Mouse (Mus musculus) retina, adult 2 months (tissue): ENCODE data around the gene Rbm42.
A peak's percentile ranks its signal among the peaks of the same experiment; 100 is the strongest.

Source experiments
- DNase-seq: peaks from one replicate; pipeline ENCODE4 v3.0.0-alpha.2; 2012; ENCODE audit warnings: low read depth, low spot score

The Rbm42 gene

DNA sequence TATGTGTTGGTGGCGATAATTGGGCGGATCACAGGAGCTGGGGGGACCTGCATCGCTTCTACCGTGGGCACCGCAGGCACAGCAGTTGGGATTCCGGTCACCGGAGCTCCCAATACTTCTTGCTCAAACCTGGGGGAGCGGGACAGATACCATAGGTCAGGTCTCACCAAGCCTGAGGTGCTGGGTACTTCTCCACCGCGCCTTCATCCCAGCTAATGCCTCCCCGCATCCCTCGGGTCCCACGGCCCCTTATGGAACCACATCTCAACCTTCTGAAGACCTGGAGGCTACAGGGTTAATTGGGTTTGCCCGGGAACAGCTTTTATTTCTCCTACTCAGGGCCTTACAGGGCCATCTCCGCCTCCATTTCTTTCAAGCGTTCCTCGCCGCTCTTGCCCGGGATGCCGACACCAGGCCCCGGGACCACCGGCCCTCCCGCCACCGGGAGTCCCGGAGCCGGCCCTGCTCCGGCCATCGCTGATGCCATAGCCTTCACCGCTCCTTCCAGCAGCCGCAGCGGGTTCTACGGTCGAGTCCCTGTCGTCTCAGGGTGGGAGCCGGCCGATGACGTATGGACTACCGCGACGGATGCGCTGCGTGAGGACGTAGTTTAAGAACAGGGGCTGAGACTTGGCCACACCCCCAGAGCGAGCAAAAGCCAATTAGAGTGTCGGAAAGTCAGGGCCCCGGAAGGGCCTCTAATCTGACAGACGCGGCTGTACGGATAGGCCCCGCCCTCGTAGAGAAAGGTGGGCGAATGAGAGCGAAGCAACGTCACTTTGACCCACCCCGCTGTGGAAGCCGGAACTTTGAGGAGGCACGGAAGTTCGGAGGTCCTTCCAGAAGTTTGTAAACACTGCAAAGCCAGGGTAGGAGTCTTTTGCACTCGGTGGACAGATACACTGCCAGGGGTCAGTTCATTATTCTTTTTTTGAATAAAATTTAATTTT, at the start of gene Rbm42:
Rbm42 (minus strand) TSS at position 727 of the 950 bp plus-strand sequence.
- peak; percentile 95 for DNase-seq

DNA sequence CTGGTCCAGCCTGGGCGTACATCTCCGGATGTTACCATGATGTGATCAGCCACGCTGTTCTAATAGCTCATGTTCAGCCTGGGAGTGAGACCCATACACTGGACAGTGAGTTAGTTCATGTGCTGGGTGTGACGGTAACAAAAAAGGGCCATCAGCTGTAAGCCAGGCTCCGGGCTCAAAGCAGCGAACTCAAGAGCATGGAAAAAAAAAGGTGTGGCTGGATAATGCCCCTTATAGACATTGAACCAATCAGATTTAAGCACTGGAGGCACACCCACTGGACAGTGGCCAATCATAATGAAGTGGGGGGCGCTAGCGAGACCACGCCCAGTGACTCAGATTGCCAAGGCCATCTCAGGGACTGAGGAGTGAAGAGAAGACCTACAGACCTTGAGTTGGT, 48.5 kb upstream of the Rbm42 start, which contains the start of gene 2200002J24Rik:
2200002J24Rik (plus strand) TSS at position 338 of the 400 bp plus-strand sequence.
- no peak for DNase-seq

DNA sequence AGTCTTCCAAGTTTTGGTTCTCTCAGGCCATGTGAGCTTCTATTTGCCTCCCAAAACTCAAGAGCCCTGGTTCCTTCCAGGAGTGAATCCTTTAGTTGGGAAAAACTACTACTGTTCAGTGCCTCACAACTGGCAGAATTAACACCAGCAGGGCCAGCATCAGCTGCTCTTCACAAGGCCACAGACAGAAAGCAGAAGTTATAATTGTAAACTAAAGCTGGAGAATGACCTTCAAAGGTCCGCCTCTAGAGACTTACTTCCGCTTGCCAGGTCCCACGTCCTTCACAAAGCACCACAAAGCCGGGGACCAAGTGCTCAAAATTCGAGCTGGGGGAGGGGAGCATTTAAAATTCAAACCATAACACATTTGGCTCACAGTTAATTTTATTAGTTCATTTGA, 48.0 kb upstream of the Rbm42 start:
- no peak for DNase-seq

DNA sequence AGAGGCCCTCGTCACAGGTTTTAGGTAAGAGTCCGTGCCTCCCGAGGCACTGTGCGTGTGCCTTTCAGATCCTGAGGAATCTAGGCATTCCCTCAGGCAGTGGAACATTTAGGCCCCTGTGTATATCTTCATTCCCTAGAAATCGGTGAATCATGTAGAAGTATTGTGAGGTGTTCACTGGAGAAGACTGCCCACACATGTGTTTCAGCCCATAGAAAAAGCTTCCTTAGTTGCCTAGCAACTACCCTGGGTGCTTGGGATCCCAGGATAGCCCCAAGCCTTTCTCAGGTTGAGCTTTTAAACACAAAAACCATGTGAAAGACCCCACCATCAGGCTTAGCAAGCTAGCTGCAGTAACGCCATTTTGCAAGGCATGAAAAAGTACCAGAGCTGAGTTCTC, 38.2 kb upstream of the Rbm42 start:
- DNase-seq = no peak

DNA sequence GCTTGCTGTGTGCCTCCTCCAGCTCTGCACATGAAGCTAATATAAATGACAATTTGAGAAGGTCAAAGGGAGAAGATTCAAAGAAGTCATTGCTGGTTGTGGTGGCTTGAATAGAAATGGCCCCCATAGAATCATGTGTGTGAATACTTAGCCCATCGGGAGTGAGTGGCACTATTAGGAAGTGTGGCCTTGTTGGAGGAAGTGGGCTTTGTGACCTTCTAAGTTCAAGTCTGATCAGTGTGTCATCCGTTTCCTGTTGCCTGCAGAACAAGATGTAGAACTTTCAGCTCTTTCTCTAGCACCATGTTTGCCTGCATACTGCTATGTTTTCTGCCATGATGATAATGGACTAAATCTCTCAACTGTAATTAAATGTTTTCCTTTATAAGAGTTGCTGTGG, 33.3 kb upstream of the Rbm42 start:
- no peak for DNase-seq

DNA sequence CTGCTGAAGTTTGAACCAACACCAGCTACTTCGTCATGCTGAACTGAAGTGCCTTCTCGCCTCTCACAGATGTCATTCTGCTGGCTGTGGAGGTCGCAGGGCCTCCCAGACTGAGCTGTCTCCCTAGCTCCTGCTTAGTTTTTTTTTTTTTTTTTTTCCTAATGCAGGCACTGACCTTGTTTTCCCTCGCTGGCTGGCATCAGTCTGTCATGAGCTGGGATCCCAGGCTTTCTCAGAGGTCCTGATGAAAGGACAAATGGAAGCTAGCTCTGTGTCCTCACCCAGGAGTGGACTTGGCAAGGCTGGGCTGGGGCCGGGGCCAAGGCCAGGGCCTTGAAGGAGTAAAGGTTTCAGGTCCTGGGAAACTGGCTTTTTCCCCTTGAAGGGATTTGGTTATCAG, 31.8 kb upstream of the Rbm42 start:
- DNase-seq = no peak

DNA sequence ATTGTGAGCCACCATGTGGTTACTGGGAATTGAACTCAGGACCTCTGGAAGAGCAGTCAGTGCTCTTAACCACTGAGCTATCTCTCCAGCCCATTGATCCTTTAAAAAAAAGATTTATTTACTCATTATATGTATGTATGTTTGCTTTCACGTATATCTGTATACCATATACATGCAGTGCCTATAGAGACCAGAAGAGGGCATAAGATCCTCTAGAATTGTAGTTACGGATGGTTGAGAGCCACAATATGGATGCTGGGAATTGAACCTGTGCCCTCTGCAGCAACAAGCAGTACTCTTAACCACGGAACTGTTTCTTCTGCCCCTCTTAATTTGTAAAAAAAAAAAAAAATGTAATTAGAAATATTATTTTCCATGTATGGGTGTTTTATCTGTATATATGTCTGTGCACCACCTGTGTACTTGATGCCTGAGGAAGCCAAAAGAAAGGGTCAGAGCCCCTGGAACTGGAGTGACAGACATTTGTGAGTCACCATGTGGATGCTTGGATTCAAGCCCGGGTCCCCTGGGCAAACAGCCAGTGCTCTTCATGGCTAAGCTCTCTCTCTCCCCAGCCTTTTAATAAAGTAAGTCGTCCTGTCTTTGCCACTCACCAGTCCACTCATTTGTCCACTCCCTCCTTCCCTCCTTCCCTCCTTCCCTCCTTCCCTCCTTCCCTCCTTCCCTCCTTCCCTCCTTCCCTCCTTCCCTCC, 28.3 kb upstream of the Rbm42 start:
- no peak for DNase-seq

DNA sequence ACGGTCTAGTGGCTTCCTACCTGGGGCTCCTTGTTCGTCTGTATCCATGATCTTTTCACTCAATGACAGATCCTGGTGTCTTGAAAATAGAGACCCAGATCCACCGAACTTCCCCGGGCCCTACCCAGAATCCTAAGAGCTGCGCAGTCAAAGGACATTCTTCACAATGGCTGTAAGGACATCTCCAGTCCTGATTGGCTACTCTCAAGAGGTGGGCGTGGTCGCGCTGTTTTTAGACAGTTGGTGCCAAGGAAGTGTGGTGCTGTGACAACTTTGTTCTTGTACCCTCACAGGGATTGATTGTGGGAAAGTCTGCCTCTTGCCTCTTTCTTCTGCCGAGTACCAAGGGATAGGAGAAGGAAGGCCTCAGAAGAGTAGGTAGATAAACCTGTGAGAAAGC, 21.4 kb upstream of the Rbm42 start, which contains the start of gene Pmis2:
Pmis2 (minus strand) TSS at position 126 of the 400 bp plus-strand sequence.
- DNase-seq = no peak

DNA sequence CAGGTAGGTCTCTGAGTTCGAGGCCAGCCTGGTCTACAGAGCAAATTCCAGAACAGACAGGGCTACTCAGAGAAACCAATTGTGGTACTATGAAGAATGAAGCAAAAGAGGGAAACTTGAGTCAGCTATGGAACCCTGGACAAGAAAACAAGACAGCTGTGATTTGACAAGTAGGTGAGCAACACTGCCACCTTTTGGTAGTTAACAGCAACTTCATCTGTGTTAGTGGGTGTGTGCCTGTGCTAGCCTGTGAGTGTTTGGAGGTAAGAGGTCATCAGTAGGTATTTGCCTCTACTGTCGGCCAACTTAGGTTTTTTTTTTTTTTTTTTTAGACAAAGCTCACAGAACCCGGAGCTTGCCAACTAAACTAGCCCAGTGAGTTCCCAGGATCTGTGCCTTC, 19.1 kb upstream of the Rbm42 start:
- DNase-seq = no peak

DNA sequence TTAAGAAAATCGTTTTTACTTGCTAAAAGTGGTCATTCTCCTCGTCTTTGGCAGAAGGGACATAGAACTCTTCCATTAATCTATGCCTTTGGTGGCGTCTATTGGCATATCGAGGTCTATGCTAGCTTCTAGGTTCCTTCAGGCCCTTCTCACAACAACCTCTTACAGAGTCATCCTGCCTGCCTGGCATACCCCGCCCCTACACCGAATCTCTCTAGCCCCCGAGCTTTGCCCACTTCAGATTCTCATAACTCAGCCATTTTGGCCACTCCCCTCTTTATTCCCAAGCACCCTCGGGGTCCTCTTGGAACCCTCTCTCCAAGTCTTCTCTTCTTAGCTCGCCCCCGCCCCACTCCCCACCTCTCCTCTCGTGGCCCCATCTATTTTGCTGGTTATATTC, 15.2 kb upstream of the Rbm42 start:
- no peak for DNase-seq

DNA sequence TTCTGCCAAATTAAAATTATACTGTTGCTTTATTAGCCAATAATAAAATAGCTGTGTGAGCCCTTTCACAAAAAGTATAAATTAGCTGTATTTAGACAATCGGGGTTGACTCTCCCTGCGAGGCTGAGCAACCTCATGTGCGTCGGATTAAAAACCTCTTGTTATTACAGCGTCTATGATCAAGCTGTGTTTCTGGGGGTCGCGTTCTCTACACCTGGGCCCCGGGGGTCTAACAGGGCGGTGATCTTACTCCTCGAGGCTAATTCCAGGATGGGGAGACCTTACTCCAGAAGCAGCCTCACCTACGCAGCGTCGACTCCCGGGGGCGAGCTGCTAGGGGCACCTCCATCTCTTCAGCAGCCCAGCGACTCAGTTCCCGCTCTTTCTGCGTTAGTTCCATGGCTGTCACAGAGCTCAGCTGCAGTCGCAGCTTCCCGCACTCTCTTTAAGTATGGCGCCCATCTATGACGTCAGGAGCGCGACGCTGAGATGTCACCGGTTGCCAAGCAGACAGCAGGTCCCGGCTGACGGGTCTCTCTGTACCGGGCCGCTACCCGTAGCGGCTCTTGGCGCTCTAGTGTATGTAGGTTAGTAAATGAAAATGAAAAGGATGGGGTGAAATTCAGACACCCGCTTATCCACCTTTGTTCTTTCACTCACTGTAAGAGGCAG, 14.5 kb upstream of the Rbm42 start, which contains the start of gene Haus5:
Haus5 (minus strand) TSS at position 466 of the 672 bp plus-strand sequence.
- peak; percentile 86 for DNase-seq

DNA sequence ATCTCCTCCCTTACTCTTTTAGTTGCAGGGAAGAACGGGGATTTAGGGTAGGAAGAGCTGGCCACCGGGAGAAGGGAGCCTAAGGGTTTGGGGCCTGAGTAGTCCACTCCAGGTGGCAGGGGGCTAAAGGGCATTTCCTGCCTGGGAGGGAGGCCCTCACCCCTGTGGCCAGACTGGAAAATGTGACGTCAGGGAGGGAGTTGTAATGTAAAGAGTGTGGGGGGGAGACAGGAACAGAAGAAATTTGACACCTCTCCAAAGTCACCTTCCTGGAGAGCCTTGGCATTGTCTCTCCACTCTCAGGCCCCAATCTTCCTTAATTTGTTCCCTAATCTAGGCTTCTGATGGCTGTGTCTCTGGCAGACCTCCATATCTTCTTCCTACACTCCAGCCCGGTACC, 11.0 kb downstream of the Rbm42 start:
- DNase-seq = no peak

DNA sequence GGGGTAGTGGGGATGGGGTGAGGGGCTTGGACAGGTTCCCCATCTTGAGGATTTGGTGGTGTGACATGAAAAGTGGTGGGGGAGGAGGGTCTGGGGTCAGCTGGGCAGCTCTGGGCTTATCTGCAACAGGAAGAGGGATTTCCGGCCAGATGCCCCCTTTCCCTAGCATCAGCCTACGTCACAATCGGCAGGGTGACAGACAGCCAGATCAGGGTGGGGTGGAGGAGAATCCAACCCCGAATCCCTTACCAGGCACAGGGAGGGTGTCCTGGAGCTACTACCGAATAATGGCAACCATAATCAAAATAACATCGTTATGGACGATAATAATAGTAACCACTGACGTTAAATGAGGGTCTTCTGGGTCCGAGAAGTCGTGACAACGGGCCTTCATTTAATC, 13.7 kb downstream of the Rbm42 start:
- DNase-seq = no peak

DNA sequence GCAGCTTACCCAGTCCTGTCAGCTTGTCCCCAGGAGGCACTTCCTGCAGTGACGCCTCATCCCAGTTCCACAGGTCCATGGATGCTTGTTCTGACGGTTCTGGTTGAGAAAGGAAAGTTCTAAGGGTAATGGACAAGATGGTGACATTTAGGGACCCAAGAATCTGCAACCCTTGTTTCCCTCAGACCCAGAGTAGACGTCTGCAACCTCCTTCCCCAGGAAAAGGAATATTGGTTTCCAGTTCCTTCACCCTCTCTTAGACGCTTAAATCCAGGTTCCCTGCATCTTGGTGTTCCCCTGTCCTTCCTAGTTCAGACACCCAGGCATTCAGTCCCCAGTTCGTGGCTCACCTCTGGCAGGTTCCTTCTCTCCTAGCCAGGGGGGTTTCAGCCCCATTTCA, 14.4 kb downstream of the Rbm42 start, which contains the start of gene Etv2:
Etv2 (minus strand) TSS at position 101 of the 400 bp plus-strand sequence.
- no peak for DNase-seq

DNA sequence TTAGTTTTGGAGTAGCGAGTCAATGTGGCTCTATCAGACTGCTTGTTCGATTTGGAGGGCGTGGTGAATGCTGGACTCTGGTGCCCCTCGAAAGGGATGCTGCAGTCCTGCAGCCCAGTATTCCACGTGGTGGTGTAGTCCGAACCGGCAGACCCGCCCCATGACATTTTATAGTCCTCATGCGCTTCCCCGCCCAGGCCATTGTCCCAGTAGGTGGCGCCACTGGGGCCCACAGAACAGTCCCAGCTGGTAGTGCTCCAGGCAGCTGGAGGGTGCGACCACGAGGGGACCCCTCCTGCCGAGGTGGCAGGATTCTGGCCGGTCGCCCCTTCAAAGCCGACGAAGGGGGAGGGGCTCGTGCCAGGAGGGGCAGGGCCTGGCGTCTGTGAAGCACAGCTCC, 15.5 kb downstream of the Rbm42 start:
- no peak for DNase-seq

DNA sequence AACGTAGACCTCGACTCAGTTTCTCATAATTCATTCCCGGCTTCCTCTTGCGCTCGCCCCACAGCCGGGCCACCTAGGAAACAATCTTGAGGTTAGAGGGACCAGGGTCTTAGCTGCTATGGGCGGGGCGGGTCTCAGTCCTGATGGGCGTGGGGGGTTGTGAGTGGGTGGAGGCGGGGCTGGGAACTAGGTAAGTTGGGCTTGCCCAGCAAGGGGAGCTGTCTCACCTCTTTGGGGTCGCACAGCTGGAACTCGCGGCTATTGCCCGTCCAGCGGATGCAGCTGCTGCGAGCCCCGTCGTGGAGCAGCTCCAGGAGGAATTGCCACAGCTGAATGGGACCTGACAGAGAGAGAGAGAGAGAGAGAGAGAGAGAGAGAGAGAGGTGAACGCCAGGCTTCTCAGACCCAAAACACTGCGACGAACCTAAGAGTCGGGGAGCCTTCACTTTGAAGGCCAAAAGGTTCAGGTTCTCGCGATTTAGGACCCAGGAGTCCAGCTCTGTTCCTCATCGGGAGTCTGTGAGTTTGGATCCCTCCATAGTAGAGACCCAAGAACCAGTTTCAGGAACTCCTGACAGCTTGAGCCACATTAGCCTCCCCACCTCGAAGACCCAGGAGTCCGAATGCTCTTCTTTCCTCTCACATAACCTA, 16.2 kb downstream of the Rbm42 start:
- no peak for DNase-seq

DNA sequence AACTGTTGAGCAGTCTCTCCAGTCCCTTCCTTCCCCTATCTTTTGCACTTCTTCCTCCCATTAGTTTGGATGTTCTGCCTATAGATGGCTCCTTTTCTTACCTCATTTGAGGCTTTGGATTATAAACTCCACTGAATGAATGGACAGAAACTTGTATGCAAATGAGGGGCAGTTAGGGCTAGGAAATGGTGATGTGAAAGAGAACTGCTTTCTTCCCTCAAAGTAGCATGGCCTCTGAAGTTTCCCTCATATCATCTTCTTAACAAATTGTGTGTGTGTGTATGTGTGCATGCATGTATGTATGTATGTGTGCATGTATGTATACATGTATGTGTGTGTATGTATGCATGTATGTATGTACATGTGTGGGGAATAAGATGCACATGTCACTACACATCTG, 21.1 kb downstream of the Rbm42 start:
- DNase-seq = no peak

DNA sequence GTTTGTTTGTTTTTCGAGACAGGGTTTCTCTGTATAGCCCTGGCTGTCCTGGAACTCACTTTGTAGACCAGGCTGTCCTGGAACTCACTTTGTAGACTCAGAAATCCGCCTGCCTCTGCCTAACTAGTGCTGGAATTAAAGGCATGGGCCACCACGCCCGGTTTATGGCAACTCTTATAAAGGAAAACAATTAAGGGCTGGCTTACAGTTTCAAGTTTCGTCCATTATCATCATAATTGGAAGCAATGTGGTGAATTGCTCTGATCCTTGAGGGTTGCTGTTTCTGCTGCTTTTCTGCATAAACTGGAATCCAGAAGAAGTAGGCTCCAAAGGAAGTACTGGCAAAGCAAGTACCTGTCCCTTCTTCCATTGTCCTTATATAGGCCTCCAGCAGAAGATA, 23.5 kb downstream of the Rbm42 start:
- no peak for DNase-seq

DNA sequence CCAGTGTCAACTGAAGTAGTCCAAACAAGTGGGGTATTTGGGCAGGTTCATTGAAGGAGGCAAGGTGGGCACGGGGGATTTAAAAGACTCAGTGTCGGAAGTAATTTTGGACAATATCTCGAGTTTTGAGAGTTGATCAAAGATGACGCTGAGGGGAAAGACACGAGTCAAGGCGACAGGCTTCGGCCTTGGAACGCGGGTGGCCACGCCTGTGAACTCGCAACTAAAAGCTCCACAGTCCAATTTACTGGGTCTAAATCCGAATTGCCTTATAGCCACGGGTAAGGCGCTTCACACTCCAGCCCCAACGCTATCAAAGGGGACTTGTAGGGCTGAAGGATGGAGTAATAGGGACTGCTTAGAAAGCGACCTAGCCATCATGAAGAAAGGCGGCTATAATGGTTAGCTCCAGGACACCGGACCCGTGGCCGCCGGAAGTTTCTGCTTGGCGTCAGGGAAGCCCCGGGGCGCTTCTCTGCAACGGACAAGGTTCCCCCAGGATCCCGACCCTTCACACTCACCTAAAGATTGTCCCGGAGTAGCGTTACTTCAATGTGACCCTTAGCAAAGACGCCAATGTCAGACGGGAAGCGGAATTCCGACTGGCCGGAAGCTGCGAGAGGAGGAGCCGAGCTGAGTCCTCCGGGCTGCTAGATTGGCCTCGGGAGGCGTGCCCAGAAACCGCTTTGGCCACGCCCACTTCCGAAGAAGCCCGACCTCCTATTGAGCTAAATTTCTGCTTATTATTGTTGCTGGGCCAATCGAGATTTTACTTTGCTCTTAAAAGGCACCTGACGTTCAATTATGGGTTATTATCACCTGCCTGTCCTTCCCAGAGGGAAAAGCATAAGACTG, 24.4 kb downstream of the Rbm42 start, which contains the start of gene Cox6b1:
Cox6b1 (minus strand) TSS at position 622 of the 855 bp plus-strand sequence.
- peak; percentile 82 for DNase-seq

DNA sequence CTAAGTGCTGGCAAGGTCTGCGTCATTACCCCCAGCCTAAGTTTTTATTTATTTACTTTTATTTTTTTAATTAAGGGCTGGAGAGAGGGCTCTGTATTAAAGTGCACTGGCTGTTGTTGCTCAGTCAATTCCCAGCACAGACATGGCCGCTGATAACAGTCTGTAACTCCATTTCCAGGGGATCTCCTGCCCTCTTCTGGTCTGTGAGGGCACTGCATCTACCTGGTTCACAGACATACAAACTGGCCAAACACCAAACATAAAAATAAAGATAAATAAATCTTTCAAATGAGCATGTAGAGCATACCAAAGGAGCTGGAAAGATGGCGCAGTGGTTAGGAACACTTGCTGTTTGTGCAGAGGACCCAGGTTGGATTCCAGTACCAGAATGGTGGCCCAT, 30.9 kb downstream of the Rbm42 start:
- DNase-seq = no peak
